Mouse (Mus musculus) midbrain, embryonic 16.5 days (tissue): ENCODE measurements around the gene Szrd1. TPM values are rescaled to one million over a fixed set of nuclear protein-coding genes. Genes with fewer than 3 reads are reported as not detected.

Experiments used
- ATAC-seq: fragments of 200-750 bp; cut with Nextera tagmentation; 2 replicates; pipeline ENCODE4 v1.8.0; 2017; ENCODE audit warnings: moderate TSS enrichment
- H3K27ac ChIP-seq: fragments of 300-500 bp; sonication (generic); 2 replicates; pipeline ENCODE4 v1.5.1; 2014; ENCODE audit warnings: mild to moderate bottlenecking, low read length, mixed read lengths
- H3K27me3 ChIP-seq: fragments of 300-500 bp; sonication (generic); 2 replicates; pipeline ENCODE4 v1.6.1; 2014; ENCODE audit warnings: low read depth, low read length, mixed read lengths; ENCODE audit not compliant: control insufficient read depth, insufficient read depth
- H3K36me3 ChIP-seq: fragments of 300-500 bp; sonication (generic); 2 replicates; pipeline ENCODE4 v1.6.1; 2014; ENCODE audit warnings: mild to moderate bottlenecking, low read length, moderate library complexity, mixed read lengths; ENCODE audit not compliant: control insufficient read depth, insufficient read depth
- H3K4me1 ChIP-seq: fragments of 300-500 bp; sonication (generic); 2 replicates; pipeline ENCODE4 v1.6.1; 2014; ENCODE audit warnings: mild to moderate bottlenecking, low read length, mixed read lengths; ENCODE audit not compliant: control insufficient read depth, insufficient read depth
- H3K4me2 ChIP-seq: fragments of 300-500 bp; sonication (generic); 2 replicates; pipeline ENCODE4 v1.6.1; 2014; ENCODE audit warnings: mild to moderate bottlenecking, low read length, mixed read lengths
- H3K4me3 ChIP-seq: fragments of 300-500 bp; sonication (generic); 2 replicates; pipeline ENCODE4 v1.5.1; 2014; ENCODE audit warnings: low read depth, mild to moderate bottlenecking, low read length, moderate library complexity, mixed read lengths
- H3K9ac ChIP-seq: fragments of 300-500 bp; sonication (generic); 2 replicates; pipeline ENCODE4 v1.6.1; 2014; ENCODE audit warnings: low read depth, low read length, mixed read lengths
- H3K9me3 ChIP-seq: fragments of 300-500 bp; sonication (generic); replicated peaks from 2 replicates; pipeline ENCODE4 v1.6.1; 2014; ENCODE audit warnings: mild to moderate bottlenecking, low read length, mixed read lengths; ENCODE audit not compliant: control insufficient read depth, poor library complexity, severe bottlenecking
- WGBS: fragments of 180-500 bp; shearing (Covaris S2); extraction: QIAGEN DNeasy Blood & Tissue Kit; methylation state at CpG from one replicate; pipeline ENCODE4 v1.1.7; 2014; 5-methylcytosine and 5-hydroxymethylcytosine counted together
- polyA plus RNA-seq: library from polyadenylated mRNA; unstranded; fragments of >200 nt; fragmentation: Nextera tagmentation; extraction: Ambion mirVana; gene quantifications from 2 replicates; pipeline ENCODE4 v1.2.1, GENCODE M21; 2015

The Szrd1 gene
- polyA plus RNA-seq, 1 experiment from 2014 or later, result 24.5 TPM

DNA sequence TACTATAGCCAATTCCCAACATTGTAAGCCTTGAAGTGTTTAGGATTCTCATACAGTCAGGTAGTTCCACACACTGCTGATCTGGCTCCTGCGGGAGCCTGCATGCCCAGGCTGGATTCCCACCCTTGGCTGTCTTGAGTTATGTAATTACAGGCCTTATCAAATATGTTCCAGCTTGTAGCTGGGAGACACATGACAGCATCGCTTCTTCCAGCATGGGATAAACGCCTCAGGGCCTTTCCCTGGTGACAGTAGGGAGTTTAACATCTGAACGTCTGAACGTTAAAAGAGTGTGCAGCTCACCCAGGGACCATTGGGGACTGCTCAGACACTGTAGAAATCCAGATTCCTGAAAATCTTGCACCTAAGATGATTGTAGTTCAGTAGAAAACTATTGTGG lies 36.2 kb upstream of the Szrd1 start:
- no peak overlapping the region for H3K27ac ChIP-seq
- ATAC-seq, result no peak
- H3K36me3 ChIP-seq, result peaks cover 15% of the 10 kb centered on the region

DNA sequence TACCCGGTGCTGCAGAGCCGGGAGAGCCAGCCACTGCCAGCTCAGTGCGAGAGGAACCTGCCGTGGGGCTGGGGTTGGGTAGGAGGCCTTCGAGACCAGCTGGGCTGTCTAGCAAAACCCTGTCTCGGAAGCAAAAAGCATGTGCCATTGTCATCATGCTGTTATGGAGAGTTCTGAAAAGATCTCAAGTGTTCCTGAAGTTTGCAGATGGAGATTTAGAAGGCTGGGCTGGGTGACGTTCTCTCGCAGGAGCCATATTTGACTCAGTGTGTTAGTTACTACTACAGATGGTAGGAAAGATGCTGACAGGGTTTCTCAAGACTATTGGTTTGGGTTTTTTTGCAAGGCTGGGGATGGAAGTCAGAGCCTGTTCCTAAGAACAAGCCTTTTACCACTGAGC lies 32.5 kb upstream of the Szrd1 start:
- H3K36me3 ChIP-seq, result peaks cover 18% of the 10 kb centered on the region
- no peak overlapping the region for H3K4me2 ChIP-seq
- 89% methylated on average over 8 of the region's 8 CpGs for WGBS
- no peaks in the 10 kb centered on the region for H3K9me3 ChIP-seq
- no peak for ATAC-seq
- no peak overlapping the region for H3K9ac ChIP-seq
- no peaks in the 10 kb centered on the region for H3K27me3 ChIP-seq
- H3K4me1 ChIP-seq, result no peaks in the 10 kb centered on the region
- no peak overlapping the region for H3K27ac ChIP-seq
- H3K4me3 ChIP-seq, result no peak overlapping the region

More for the DNA sequence above, 36.2 kb upstream of the Szrd1 start:
- Histone ChIP-seq H3K4me3 (no peak overlapping the region), H3K27me3 (no peaks in the 10 kb centered on the region), H3K4me1 (peaks cover 4% of the 10 kb centered on the region; the same call in 1 of the 2 replicates), H3K9me3 (no peaks in the 10 kb centered on the region), H3K9ac (no peak overlapping the region), H3K4me2 (no peak overlapping the region)
- WGBS, result 74% methylated on average over 5 of the region's 5 CpGs

DNA sequence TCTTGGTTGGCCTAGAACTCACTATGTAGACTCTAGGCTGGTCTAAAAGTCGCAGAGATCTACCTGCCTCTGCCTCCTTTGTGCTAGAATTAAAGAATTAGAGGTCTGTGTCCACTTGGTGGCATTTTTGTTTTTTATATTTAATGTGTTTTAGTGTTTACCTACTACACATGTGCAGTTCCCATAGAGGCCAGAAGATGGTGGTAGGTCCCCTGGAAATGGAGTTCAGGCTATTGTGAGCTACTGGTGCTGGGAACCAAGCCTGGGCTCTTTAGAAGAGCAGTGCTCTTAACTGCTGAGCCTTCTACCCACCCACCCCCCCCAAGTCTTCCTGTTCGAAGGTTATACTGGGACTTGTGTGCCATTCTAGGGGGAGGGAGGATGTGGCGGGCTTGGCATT lies 27.6 kb upstream of the Szrd1 start:
- 95% methylated on average over 3 of the region's 3 CpGs for WGBS
- Histone ChIP-seq H3K9me3 (no peaks in the 10 kb centered on the region; the same call in 1 of the 2 replicates), H3K36me3 (peaks cover 18% of the 10 kb centered on the region), H3K4me1 (no peaks in the 10 kb centered on the region), H3K4me3 (no peak overlapping the region), H3K9ac (no peak overlapping the region), H3K27me3 (no peaks in the 10 kb centered on the region), H3K27ac (no peak overlapping the region), H3K4me2 (no peak overlapping the region)
- no peak for ATAC-seq

DNA sequence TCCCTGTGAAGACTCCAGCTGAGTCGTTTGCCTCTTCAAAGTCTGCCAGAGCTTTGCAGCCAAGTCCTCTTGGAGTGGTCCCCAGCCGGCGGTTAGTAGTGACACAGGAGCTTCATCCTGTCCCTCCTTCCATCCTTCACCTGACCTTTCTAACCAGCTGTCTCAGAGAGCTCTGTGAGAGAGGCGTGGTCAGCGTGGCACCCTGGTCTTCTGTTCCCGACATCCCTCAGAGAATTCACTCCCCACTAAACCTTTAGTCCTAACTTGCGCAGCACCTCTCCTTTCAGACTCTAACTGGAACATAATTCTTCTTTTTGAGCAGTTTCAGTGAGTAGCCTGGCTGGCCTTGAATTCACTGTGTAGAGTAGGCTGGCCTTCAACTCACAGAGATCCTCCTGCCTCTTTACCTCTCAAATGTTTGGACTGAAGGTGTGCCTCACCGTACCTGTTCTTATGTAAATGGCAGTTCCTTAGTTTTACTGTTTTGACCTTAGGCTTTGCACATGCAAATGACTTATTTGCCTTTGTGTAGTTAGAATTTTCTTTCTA lies 26.2 kb upstream of the Szrd1 start:
- Histone ChIP-seq H3K4me2 (no peak overlapping the region), H3K4me1 (no peaks in the 10 kb centered on the region), H3K27ac (no peak overlapping the region), H3K4me3 (no peak overlapping the region), H3K36me3 (peaks cover 6% of the 10 kb centered on the region), H3K9ac (no peak overlapping the region), H3K9me3 (no peaks in the 10 kb centered on the region; the same call in 1 of the 2 replicates), H3K27me3 (no peaks in the 10 kb centered on the region)
- 86% methylated on average over 8 of the region's 8 CpGs for WGBS
- no peak for ATAC-seq

DNA sequence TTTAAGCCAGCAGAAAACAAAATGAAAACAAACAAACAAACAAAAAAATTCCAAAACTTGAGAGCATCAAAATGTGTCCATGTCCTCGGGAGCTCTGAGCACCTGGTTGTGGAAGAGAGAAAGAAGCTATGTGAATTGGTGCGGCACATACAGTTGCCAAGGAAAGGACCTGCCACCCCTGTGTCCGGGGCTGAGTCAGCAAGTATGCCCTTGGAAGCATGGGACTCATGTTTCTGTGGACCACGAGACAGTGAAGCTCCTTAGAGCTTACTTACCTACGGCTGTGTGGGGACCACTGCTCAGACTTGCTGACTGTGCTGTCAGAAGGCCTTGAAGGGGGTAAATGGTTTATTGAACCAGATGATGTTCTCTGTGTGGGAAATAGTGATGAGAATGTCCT lies 24.2 kb upstream of the Szrd1 start:
- 98% methylated on average over 5 of the region's 5 CpGs for whole genome bisulfite sequencing
- Histone ChIP-seq H3K4me2 (no peak overlapping the region), H3K9ac (no peak overlapping the region), H3K36me3 (0 out of 2 replicates have a peak, but pooled peaks cover 2% of the 10 kb centered on the region), H3K4me3 (no peak overlapping the region), H3K4me1 (peaks cover 4% of the 10 kb centered on the region; the same call in 1 of the 2 replicates), H3K27ac (no peak overlapping the region), H3K9me3 (no peaks in the 10 kb centered on the region; the same call in 1 of the 2 replicates), H3K27me3 (no peaks in the 10 kb centered on the region)
- no peak for ATAC-seq

DNA sequence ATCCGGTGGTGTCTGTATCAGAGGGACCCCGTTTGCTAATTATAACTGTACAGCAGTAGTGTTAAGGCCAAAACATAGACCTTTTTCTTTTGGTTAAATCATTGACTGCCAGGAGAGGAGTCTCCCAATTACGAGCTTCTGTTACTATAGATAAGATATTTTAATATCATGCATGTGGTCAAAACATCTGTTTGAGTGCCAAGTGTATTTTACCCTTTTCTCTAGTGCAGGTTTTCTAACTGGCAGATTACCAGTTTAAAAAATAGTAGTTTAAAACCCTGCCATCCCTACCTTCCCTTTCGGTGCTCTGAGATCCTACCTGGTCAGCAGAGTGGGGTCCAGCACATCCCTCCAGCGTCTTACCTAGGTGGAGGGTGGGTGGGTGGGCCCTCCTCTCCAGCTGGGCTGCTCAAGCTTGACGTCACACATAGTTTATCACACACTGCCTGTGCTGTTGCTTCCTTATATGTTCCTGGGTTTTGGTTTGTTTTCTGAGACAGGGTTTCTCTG lies 22.2 kb upstream of the Szrd1 start:
- Histone ChIP-seq H3K4me2 (no peak overlapping the region), H3K27me3 (no peaks in the 10 kb centered on the region), H3K27ac (no peak overlapping the region), H3K9ac (no peak overlapping the region), H3K4me1 (peaks cover 6% of the 10 kb centered on the region; the same call in 1 of the 2 replicates), H3K36me3 (no peaks in the 10 kb centered on the region), H3K4me3 (no peak overlapping the region), H3K9me3 (no peaks in the 10 kb centered on the region; the same call in 1 of the 2 replicates)
- ATAC-seq, result no peak
- 95% methylated on average over 6 of the region's 6 CpGs for WGBS

DNA sequence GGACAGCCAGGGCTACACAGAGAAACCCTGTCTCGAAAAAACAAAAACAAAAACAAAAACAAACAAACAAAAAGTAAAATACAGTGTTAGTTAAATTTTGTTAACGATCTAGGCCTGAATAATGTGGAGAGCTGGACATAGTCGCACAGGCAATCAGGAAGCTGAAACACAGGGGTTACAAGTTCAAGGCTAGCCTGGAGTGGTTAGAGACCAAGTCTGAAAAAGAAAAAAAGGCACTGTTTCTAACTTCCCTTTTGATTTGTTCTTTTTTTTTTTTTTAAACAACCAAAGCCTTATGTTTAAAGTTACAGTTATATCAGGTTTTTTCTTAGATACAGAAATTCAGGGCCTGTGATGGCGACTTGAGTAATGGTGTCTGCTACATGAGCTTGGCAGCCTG lies 20.6 kb upstream of the Szrd1 start:
- Histone ChIP-seq H3K4me1 (peaks cover 6% of the 10 kb centered on the region; the same call in 1 of the 2 replicates), H3K4me3 (no peak overlapping the region), H3K9ac (no peak overlapping the region), H3K9me3 (no peaks in the 10 kb centered on the region; the same call in 1 of the 2 replicates), H3K27me3 (no peaks in the 10 kb centered on the region), H3K36me3 (no peaks in the 10 kb centered on the region), H3K4me2 (no peak overlapping the region), H3K27ac (no peak overlapping the region)
- ATAC-seq, result no peak
- 94% methylated on average over 4 of the region's 4 CpGs for WGBS

DNA sequence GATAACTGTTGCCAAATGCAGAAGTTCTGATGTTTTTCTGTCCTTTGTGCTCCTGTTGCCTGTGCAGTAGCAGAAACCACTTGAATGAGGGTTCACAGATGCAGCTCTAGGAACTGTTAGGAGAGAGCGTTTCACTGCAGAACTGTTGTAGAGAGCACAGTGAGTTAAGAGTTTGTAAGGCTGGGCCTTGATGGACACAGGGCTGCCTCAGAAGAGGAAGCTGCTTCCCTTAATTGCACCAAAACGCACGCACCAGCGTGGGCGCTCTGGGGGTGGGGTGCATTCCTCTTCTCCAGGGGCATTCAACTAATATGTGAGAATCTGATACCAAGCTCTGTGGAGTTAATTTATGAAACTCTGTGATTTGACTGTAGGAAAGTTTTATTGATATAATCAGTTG lies 20.1 kb upstream of the Szrd1 start:
- H3K4me2 ChIP-seq, result no peak overlapping the region
- H3K27me3 ChIP-seq, result no peaks in the 10 kb centered on the region
- no peaks in the 10 kb centered on the region for H3K9me3 ChIP-seq
- 75% methylated on average over 5 of the region's 5 CpGs for WGBS
- H3K4me3 ChIP-seq, result no peak overlapping the region
- no peak overlapping the region for H3K9ac ChIP-seq
- no peaks in the 10 kb centered on the region for H3K36me3 ChIP-seq
- H3K27ac ChIP-seq, result no peak overlapping the region
- H3K4me1 ChIP-seq, result peaks cover 6% of the 10 kb centered on the region; the same call in 1 of the 2 replicates
- no peak for ATAC-seq

DNA sequence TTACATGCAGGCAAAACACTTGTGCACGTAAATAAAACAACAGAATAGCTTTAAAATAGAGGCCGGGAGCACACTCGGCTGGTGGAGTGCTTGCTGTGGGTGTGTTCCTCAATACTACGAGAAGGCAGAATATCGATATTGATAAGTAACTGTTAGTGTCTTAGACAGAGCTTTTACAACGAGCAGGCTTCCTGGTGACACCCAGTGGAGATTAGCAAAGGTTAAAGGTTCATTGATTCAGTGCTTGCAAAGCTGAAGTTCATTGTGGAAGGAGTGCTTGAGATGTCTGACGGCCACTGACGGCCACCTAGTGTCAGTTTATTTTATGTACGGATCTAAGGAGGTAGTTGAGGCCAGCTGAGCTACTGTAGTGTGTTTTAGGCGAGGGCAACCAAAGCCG lies 19.5 kb upstream of the Szrd1 start:
- Histone ChIP-seq H3K27me3 (no peaks in the 10 kb centered on the region), H3K4me1 (peaks cover 6% of the 10 kb centered on the region; the same call in 1 of the 2 replicates), H3K36me3 (no peaks in the 10 kb centered on the region), H3K27ac (no peak overlapping the region), H3K4me3 (no peak overlapping the region), H3K9ac (no peak overlapping the region), H3K4me2 (no peak overlapping the region), H3K9me3 (no peaks in the 10 kb centered on the region)
- no peak for ATAC-seq
- 58% methylated on average over 11 of the region's 11 CpGs for WGBS
